Comparison of ENCODE assay signal across 8 mouse cellular contexts in the genomic region with DNA sequence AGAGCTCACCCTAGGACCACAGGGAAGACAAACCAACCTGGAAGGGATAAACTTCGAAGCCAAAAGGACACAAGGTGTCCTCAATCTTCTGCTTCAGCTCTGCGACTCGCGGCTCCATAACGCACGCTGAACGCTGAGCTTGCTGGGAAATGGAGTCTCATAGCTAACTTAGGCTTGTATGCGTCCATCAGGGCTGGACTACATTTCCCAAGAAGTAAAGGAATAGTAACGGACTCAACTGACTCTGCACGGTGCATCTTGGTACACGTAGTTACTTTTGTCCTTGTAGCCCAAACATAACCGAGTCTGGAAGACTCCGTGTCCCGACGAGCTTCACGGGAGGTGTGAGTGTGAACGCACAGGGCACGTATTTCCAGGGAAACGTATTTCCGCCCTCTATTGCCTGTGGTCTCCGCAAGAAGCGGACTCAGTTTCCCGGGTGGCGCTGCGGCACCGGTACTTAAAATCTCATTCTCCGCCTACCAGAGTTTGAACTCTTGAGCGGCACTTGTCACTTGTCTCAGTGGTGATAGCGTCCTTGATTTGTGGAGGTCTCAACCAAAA. TPM values are rescaled to one million over a fixed set of nuclear protein-coding genes. Genes with fewer than 3 reads are reported as not detected.
DNase-seq lines count a peak whose midpoint lies in the region; ATAC-seq lines count a peak whose summit lies in the region.

Mmachc (minus strand) TSS at position 206 of the 564 bp plus-strand sequence.
Ccdc163 (plus strand) TSS at position 309 of the 564 bp plus-strand sequence.

- DNase-seq in T-cell, adult 2 months (ENCODE audit: low spot score), result peak; percentile 94
- DNase-seq in cerebellum, postnatal 36 days, result peak; percentile 87 to 90
- peak; percentile 92 to 98 for DNase-seq in frontal cortex, postnatal 36 days (ENCODE audit: low spot score in 2 of 2)
- DNase-seq in left cerebral cortex, adult 11 months (ENCODE audit: low spot score), result peak; percentile 95
- DNase-seq in lung, postnatal 4 days, result peak; percentile 90 to 96
- peak; percentile 91 for DNase-seq in retina, postnatal 7 days (ENCODE audit: low read depth, low spot score)
- peak; percentile 65 for DNase-seq in urinary bladder, adult 2 months (ENCODE audit: low spot score)

- peak; percentile 99 for ATAC-seq in hindbrain, embryonic 15.5 days (ENCODE audit: low FRiP score, low read depth)

- peak within 1 kb of the TSS; percentile 76 for H3K4me2 ChIP-seq in hindbrain, embryonic 15.5 days

- H3K4me3 ChIP-seq in hindbrain, embryonic 15.5 days, result peak within 1 kb of the TSS; percentile 53

- H3K4me1 ChIP-seq in hindbrain, embryonic 15.5 days (replicated peaks), result peaks cover 16% of the 10 kb centered on the region

- H3K27me3 ChIP-seq in hindbrain, embryonic 15.5 days, result no peaks in the 10 kb centered on the region

- 0 out of 2 replicates have a peak, but pooled peaks cover 6% of the 10 kb centered on the region for H3K36me3 ChIP-seq in hindbrain, embryonic 15.5 days

- H3K9ac ChIP-seq in hindbrain, embryonic 15.5 days, result peak within 1 kb of the TSS; percentile 57

- H3K27ac ChIP-seq in hindbrain, embryonic 15.5 days (replicated peaks), result peak within 1 kb of the TSS; percentile 71; the same call in 1 of the 2 replicates

- H3K9me3 ChIP-seq in hindbrain, embryonic 15.5 days, result no peaks in the 10 kb centered on the region

- 1% methylated on average over 29 of the region's 29 CpGs for WGBS in hindbrain, embryonic 15.5 days

RNA-seq across cellular contexts. Expression of gene Mmachc, which starts in this region (rescaled TPM):
- 23.0 and 23.2 TPM in 2 replicates for polyA plus RNA-seq in hindbrain, embryonic 15.5 days (2015; fragmentation: Nextera tagmentation; extraction: Ambion mirVana)
- 16.8 and 18.0 TPM in 2 replicates for polyA plus RNA-seq in urinary bladder, adult 2 months (2012; rRNA removed)

RNA-seq across cellular contexts. Expression of gene Ccdc163, which starts in this region (rescaled TPM):
- polyA plus RNA-seq in hindbrain, embryonic 15.5 days (2015; fragmentation: Nextera tagmentation; extraction: Ambion mirVana), result 12.6 and 13.6 TPM in 2 replicates
- polyA plus RNA-seq in urinary bladder, adult 2 months (2012; rRNA removed), result 41.4 and 63.0 TPM in 2 replicates

Comparison
In these comparisons a context has a peak if more than half of its experiments do, and no peak if none do; other contexts are left out.
1. Peak in every context shown above with its lines: DNase-seq, ATAC-seq, H3K4me3 ChIP-seq and H3K27ac ChIP-seq.